Mouse (Mus musculus): ENCODE measurements around the gene Gnb1l.

- TF ChIP-seq CTCF (IDR thresholded peaks at IDR 0.05; ENCODE audit: extremely low read depth, insufficient read length, insufficient replicate concordance, low read depth, low read length) (no peak), POLR2A (IDR thresholded peaks at IDR 0.05; ENCODE audit: low read depth, low read length) (no peak)
Measured at GRCm38 (mm10) chr16:18609099-18609498, 110.6 kb downstream of the Gnb1l start.
